Mouse (Mus musculus) macrophage (primary cell): ENCODE results near the gene 3100002H09Rik. TPM values are rescaled to one million over a fixed set of nuclear protein-coding genes. Genes with fewer than 3 reads are reported as not detected.

Source experiments
- H3K27ac ChIP-seq: fragments of 350-480 bp; formaldehyde crosslinking; 2 replicates; pipeline ENCODE4 v1.9.0; 2021
- H3K36me3 ChIP-seq: fragments of 350-480 bp; formaldehyde crosslinking; 2 replicates; pipeline ENCODE4 v1.9.0; 2021; ENCODE audit errors: inconsistent target
- H3K4me3 ChIP-seq: fragments of 350-480 bp; formaldehyde crosslinking; 2 replicates; pipeline ENCODE4 v1.9.0; 2021; ENCODE audit errors: inconsistent target
- H3K79me2 ChIP-seq: fragments of 350-480 bp; formaldehyde crosslinking; 2 replicates; pipeline ENCODE4 v1.9.0; 2021; ENCODE audit errors: inconsistent target
- WGBS: methylation state at CpG from one replicate; pipeline ENCODE4 v1.1.7; 2026; ENCODE audit warnings: inconsistent platforms; ENCODE audit not compliant: missing documents; 5-methylcytosine and 5-hydroxymethylcytosine counted together
- polyA plus RNA-seq: library from polyadenylated mRNA; stranded (reverse); fragments of 250-400 nt; gene quantifications from 3 replicates; pipeline ENCODE4 v1.2.4, GENCODE M21; 2018; ENCODE audit warnings: inconsistent platforms
- total RNA-seq, 78 experiments: library from RNA; depleted of rRNA; stranded (reverse); fragments of 250-400 nt; gene quantifications; 1 replicate in 9 of 78; 2 replicates in 24 of 78; 3 replicates in 43 of 78; 4 replicates in 2 of 78; pipeline ENCODE4 v1.2.4; 2018; ENCODE audit warnings: inconsistent platforms in 56 of 78

The 3100002H09Rik gene
- total RNA-seq (2018; cell fraction: chromatin; rRNA removed), result 10 to 100 TPM in 4 of 26 experiments, 1 to 10 TPM in 21, not detected in 1; 1.2 to 15.3 (median 5.5) TPM
- under 1 TPM in 3 of 26 experiments, not detected in 23; 0.33 to 0.34 (median 0.34) TPM for total RNA-seq (2018; cell fraction: cytosol; rRNA removed)
- 1 to 10 TPM in 15 of 26 experiments, under 1 TPM in 6, not detected in 5; 0.59 to 6.8 (median 2.5) TPM for total RNA-seq (2018; cell fraction: nucleus; rRNA removed)
- polyA plus RNA-seq, result 0.19 TPM in 1 of 3 replicates, not detected in the others

- WGBS, result 76% methylated on average over 2 of the region's 2 CpGs
- Histone ChIP-seq H3K79me2 (no peaks in the 10 kb centered on the region), H3K27ac (no peak within 1 kb of the TSS), H3K36me3 (no peaks in the 10 kb centered on the region), H3K4me3 (no peak within 1 kb of the TSS)
Observed at GRCm38 (mm10) chr4:124610703-124611102, at the start of gene 3100002H09Rik. Gene 3100002H09Rik, minus strand, starts transcription at chr4:124610803.

- Histone ChIP-seq H3K79me2 (no peaks in the 10 kb centered on the region), H3K36me3 (no peaks in the 10 kb centered on the region), H3K27ac (no peak overlapping the region), H3K4me3 (no peak overlapping the region; the same call in 1 of the 2 replicates)
- WGBS, result 6% methylated on average over 67 of the region's 68 CpGs
Observed at GRCm38 (mm10) chr4:124659251-124660217, 48.9 kb upstream of the 3100002H09Rik start.

- 4% methylated on average over 38 of the region's 39 CpGs for WGBS
Observed at GRCm38 (mm10) chr4:124658412-124658851, 47.8 kb upstream of the 3100002H09Rik start.

GRCm38 (mm10) chr4:124657781-124658180, 47.2 kb upstream of the 3100002H09Rik start:
- 4% methylated on average over 39 of the region's 61 CpGs for WGBS
- no peak overlapping the region for H3K4me3 ChIP-seq
- H3K79me2 ChIP-seq, result no peaks in the 10 kb centered on the region
- H3K27ac ChIP-seq, result no peak overlapping the region
- H3K36me3 ChIP-seq, result no peaks in the 10 kb centered on the region

More at GRCm38 (mm10) chr4:124658412-124658851, 47.8 kb upstream of the 3100002H09Rik start:
- H3K4me3 ChIP-seq, result no peak overlapping the region
- no peak overlapping the region for H3K27ac ChIP-seq
- no peaks in the 10 kb centered on the region for H3K36me3 ChIP-seq
- no peaks in the 10 kb centered on the region for H3K79me2 ChIP-seq

GRCm38 (mm10) chr4:124656854-124657650, 46.4 kb upstream of the 3100002H09Rik start:
- Histone ChIP-seq H3K4me3 (no peak overlapping the region; the same call in 1 of the 2 replicates), H3K27ac (no peak overlapping the region), H3K36me3 (no peaks in the 10 kb centered on the region), H3K79me2 (no peaks in the 10 kb centered on the region)
- under 1% methylated on average over 77 of the region's 92 CpGs for WGBS

- 20% methylated on average over 15 of the region's 15 CpGs for WGBS
- no peaks in the 10 kb centered on the region for H3K36me3 ChIP-seq
- no peak within 1 kb of the TSS for H3K27ac ChIP-seq
- no peaks in the 10 kb centered on the region for H3K79me2 ChIP-seq
- no peak within 1 kb of the TSS; the same call in 1 of the 2 replicates for H3K4me3 ChIP-seq
Observed at GRCm38 (mm10) chr4:124656518-124656853, 45.9 kb upstream of the 3100002H09Rik start, which contains the start of gene Pou3f1. Gene Pou3f1, plus strand, starts transcription at chr4:124656807.

- no peaks in the 10 kb centered on the region for H3K79me2 ChIP-seq
- H3K27ac ChIP-seq, result peak overlapping the region; percentile 43
- 33% methylated on average over 8 of the region's 9 CpGs for WGBS
- no peak overlapping the region for H3K4me3 ChIP-seq
- H3K36me3 ChIP-seq, result no peaks in the 10 kb centered on the region
Observed at GRCm38 (mm10) chr4:124652886-124653285, 42.3 kb upstream of the 3100002H09Rik start.

- WGBS, result 88% methylated on average over 5 of the region's 5 CpGs
- Histone ChIP-seq H3K27ac (no peak overlapping the region), H3K36me3 (no peaks in the 10 kb centered on the region), H3K4me3 (no peak overlapping the region), H3K79me2 (no peaks in the 10 kb centered on the region)
Observed at GRCm38 (mm10) chr4:124647909-124648308, 37.3 kb upstream of the 3100002H09Rik start.

- WGBS, result 20% methylated on average over 6 of the region's 8 CpGs
Observed at GRCm38 (mm10) chr4:124646591-124646990, 36.0 kb upstream of the 3100002H09Rik start.

GRCm38 (mm10) chr4:124644974-124645433, 34.4 kb upstream of the 3100002H09Rik start:
- Histone ChIP-seq H3K36me3 (no peaks in the 10 kb centered on the region), H3K79me2 (no peaks in the 10 kb centered on the region), H3K4me3 (no peak overlapping the region), H3K27ac (no peak overlapping the region)
- 4% methylated on average over 3 of the region's 3 CpGs for WGBS

More at GRCm38 (mm10) chr4:124646591-124646990, 36.0 kb upstream of the 3100002H09Rik start:
- H3K4me3 ChIP-seq, result no peak overlapping the region; the same call in 1 of the 2 replicates
- no peaks in the 10 kb centered on the region for H3K79me2 ChIP-seq
- no peaks in the 10 kb centered on the region for H3K36me3 ChIP-seq
- H3K27ac ChIP-seq, result 0 out of 2 replicates have a peak overlapping the region, but pooled peaks have one; percentile 21

GRCm38 (mm10) chr4:124643859-124644258, 33.3 kb upstream of the 3100002H09Rik start:
- no peaks in the 10 kb centered on the region for H3K79me2 ChIP-seq
- H3K27ac ChIP-seq, result no peak overlapping the region
- H3K36me3 ChIP-seq, result no peaks in the 10 kb centered on the region
- no peak overlapping the region for H3K4me3 ChIP-seq
- WGBS, result 95% methylated on average over 9 of the region's 9 CpGs

GRCm38 (mm10) chr4:124639715-124640114, 29.1 kb upstream of the 3100002H09Rik start:
- no peaks in the 10 kb centered on the region for H3K36me3 ChIP-seq
- WGBS, result 5% methylated on average over 8 of the region's 12 CpGs
- H3K4me3 ChIP-seq, result no peak overlapping the region
- no peak overlapping the region for H3K27ac ChIP-seq
- H3K79me2 ChIP-seq, result no peaks in the 10 kb centered on the region

- H3K27ac ChIP-seq, result no peak overlapping the region
- WGBS, result 8% methylated on average over 9 of the region's 9 CpGs
- no peaks in the 10 kb centered on the region for H3K79me2 ChIP-seq
- no peaks in the 10 kb centered on the region for H3K36me3 ChIP-seq
- no peak overlapping the region for H3K4me3 ChIP-seq
Observed at GRCm38 (mm10) chr4:124633281-124633680, 22.7 kb upstream of the 3100002H09Rik start.

GRCm38 (mm10) chr4:124632856-124633255, 22.3 kb upstream of the 3100002H09Rik start:
- H3K79me2 ChIP-seq, result no peaks in the 10 kb centered on the region
- WGBS, result 76% methylated on average over 10 of the region's 10 CpGs
- H3K4me3 ChIP-seq, result no peak overlapping the region
- H3K27ac ChIP-seq, result no peak overlapping the region
- no peaks in the 10 kb centered on the region for H3K36me3 ChIP-seq
